Mouse (Mus musculus) brown adipose tissue, adult 24 weeks (tissue): ENCODE results near the gene Wdr70. TPM values are rescaled to one million over a fixed set of nuclear protein-coding genes. Genes with fewer than 3 reads are reported as not detected.
"Not testable (repeated sequence)": the region's sequence is repeated elsewhere in the genome, so short reads cannot be mapped to it uniquely, and the experiment has no call there.

Experiments
- H3K27ac ChIP-seq: fragments of 200-500 bp; replicated peaks from 2 replicates; pipeline ENCODE4 v1.5.1; 2012; ENCODE audit warnings: low read depth, mild to moderate bottlenecking, low read length
- H3K4me1 ChIP-seq: fragments of 200-500 bp; 2 replicates; pipeline ENCODE4 v1.6.1; 2012; ENCODE audit warnings: low read length, mixed read lengths; ENCODE audit not compliant: control insufficient read depth, insufficient read depth, insufficient read length
- H3K4me3 ChIP-seq: fragments of 200-500 bp; 2 replicates; pipeline ENCODE4 v1.5.1; 2012; ENCODE audit warnings: low read depth, mild to moderate bottlenecking, low read length, moderate library complexity; ENCODE audit not compliant: insufficient read depth
- polyA plus RNA-seq: library from polyadenylated mRNA; stranded (reverse); fragments of >200 nt; gene quantifications from 2 replicates; pipeline ENCODE4 v1.2.4, GENCODE M21; 2012; ENCODE audit not compliant: missing spikeins, insufficient read depth, insufficient read length

Gene Wdr70
- 33.6 and 34.4 TPM in 2 replicates for polyA plus RNA-seq

- Histone ChIP-seq H3K27ac (no peak within 1 kb of the TSS), H3K4me1 (no peaks in the 10 kb centered on the region), H3K4me3 (peak within 1 kb of the TSS; percentile 83)
These were observed at the start of gene Wdr70 for GRCm38 (mm10) chr15:8098774-8099749. Gene Wdr70 (minus strand): TSS chr15:8099209.

- no peak overlapping the region for H3K4me3 ChIP-seq
- no peaks in the 10 kb centered on the region for H3K4me1 ChIP-seq
- no peak overlapping the region for H3K27ac ChIP-seq
These were observed 36.6 kb upstream of the Wdr70 start for GRCm38 (mm10) chr15:8135606-8136005.

- H3K4me3 ChIP-seq, result no peak overlapping the region
- no peaks in the 10 kb centered on the region for H3K4me1 ChIP-seq
- no peak overlapping the region for H3K27ac ChIP-seq
These were observed 32.8 kb upstream of the Wdr70 start for GRCm38 (mm10) chr15:8131761-8132160.

DNA sequence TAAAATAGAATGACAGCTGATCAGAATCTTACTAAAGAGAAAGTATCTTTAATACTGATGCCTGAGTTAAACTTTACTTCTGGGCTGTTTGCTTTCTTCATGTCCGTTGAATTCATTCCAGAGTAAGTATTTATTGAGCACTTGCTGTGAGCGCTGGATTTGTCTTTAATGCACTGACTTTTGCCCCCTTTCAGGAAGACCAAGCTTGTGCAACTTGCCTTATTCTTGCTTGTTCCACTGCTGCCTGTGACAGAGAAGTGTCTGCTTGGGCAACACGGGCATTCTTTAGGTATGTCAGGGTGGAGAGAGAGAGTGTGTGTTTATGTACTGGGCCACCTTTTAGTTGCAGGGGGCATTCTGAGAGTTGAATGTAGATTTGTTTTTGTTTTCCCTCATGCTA is 32.3 kb upstream of the Wdr70 start:
- no peaks in the 10 kb centered on the region for H3K4me1 ChIP-seq
- no peak overlapping the region for H3K27ac ChIP-seq
- H3K4me3 ChIP-seq, result no peak overlapping the region

DNA sequence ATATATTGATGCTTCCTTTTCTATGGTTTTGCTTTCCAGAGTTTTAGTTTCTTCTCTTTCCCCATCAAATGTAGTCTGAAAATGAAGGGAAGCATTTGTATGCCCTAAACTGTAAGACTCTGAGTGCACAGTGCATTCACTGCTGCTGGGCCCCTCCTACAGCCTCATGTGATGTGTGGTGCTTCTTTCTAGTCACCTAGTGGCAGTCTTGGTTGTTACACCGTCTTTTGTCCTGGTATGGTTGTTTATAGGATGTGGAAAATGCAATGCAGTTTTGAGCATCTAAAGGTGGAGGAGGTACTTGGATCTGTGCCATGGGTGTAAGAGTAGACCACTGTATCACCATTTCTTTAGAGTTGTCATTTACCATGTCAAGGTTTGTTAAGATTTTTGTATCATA is 30.3 kb upstream of the Wdr70 start:
- H3K4me3 ChIP-seq, result no peak overlapping the region
- H3K27ac ChIP-seq, result no peak overlapping the region
- H3K4me1 ChIP-seq, result no peaks in the 10 kb centered on the region

GRCm38 (mm10) chr15:8109782-8110181 is 10.8 kb upstream of the Wdr70 start:
- Histone ChIP-seq H3K27ac (no peak overlapping the region), H3K4me3 (peak overlapping the region; percentile 93), H3K4me1 (peaks cover 3% of the 10 kb centered on the region; the same call in 1 of the 2 replicates)

GRCm38 (mm10) chr15:8108966-8109743 is 10.1 kb upstream of the Wdr70 start, which contains the start of gene Nup155:
Gene Nup155 (plus strand): TSS chr15:8109273.
- Histone ChIP-seq H3K27ac (peak within 1 kb of the TSS; percentile 34), H3K4me3 (peak within 1 kb of the TSS; percentile 93), H3K4me1 (peaks cover 3% of the 10 kb centered on the region; the same call in 1 of the 2 replicates)

- Histone ChIP-seq H3K27ac (peak overlapping the region; percentile 26; the same call in 1 of the 2 replicates), H3K4me3 (peak overlapping the region; percentile 93), H3K4me1 (peaks cover 3% of the 10 kb centered on the region; the same call in 1 of the 2 replicates)
These were observed 9.5 kb upstream of the Wdr70 start for GRCm38 (mm10) chr15:8108360-8108965.

GRCm38 (mm10) chr15:8101975-8102542 is 3.0 kb upstream of the Wdr70 start:
- H3K4me3 ChIP-seq, H3K4me1 ChIP-seq, H3K27ac ChIP-seq: not testable (repeated sequence)

DNA sequence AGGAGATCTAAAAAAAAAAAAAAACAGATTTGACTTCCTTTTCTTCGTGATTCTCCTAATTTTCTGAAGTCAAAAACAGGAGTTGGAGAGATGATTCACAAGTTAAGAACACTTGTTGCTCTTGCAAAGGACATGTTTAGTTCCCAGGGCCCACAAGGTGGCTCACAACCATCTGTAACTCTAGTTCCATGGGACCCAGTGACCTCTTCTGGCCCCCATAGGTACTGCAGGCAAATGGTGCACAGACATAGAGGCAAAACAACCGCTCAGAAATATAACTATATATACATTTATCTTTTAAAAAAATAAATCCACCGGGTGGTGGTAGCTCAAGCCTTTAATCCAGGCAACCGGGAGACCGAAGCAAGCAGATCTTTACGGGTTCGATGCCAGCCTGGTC is 1.2 kb downstream of the Wdr70 start:
- Histone ChIP-seq H3K27ac (no peak overlapping the region), H3K4me3 (peak overlapping the region; percentile 35; the same call in 1 of the 2 replicates), H3K4me1 (no peaks in the 10 kb centered on the region)

- H3K4me1 ChIP-seq, H3K27ac ChIP-seq, H3K4me3 ChIP-seq: not testable (repeated sequence)
These were observed 6.3 kb downstream of the Wdr70 start for GRCm38 (mm10) chr15:8092668-8093067.

DNA sequence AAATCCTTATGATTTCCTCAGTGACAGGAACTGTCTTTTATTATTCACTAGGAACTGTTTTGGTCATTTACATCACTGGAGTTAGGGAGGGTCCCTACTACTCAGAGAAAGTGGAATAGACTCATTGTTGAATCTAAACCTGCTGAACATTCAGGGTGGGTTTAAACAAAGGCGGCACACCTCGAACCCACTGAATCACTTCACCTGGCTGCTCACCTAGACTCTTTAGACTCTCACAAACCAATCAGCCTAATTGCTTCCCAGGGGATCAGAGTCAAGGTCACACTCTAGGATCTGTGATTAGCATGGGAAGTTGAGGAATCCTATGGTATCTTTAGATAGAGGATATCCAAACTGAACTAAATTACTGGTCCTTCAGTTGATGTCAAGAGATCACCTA is 8.3 kb downstream of the Wdr70 start:
- Histone ChIP-seq H3K27ac (no peak overlapping the region), H3K4me1 (no peaks in the 10 kb centered on the region), H3K4me3 (no peak overlapping the region)

GRCm38 (mm10) chr15:8088715-8089114 is 10.3 kb downstream of the Wdr70 start:
- no peak overlapping the region for H3K27ac ChIP-seq
- H3K4me1 ChIP-seq, result no peaks in the 10 kb centered on the region
- no peak overlapping the region for H3K4me3 ChIP-seq

- no peak overlapping the region for H3K27ac ChIP-seq
- H3K4me1 ChIP-seq, result no peaks in the 10 kb centered on the region
- H3K4me3 ChIP-seq, result no peak overlapping the region
These were observed 11.7 kb downstream of the Wdr70 start for GRCm38 (mm10) chr15:8087293-8087692.
